Mouse (Mus musculus): ENCODE results near the gene Rmnd5a. TPM values are rescaled to one million over a fixed set of nuclear protein-coding genes. Genes with fewer than 3 reads are reported as not detected.

Gene Rmnd5a
- polyA plus RNA-seq, 1 experiment: 40.3 TPM

DNA sequence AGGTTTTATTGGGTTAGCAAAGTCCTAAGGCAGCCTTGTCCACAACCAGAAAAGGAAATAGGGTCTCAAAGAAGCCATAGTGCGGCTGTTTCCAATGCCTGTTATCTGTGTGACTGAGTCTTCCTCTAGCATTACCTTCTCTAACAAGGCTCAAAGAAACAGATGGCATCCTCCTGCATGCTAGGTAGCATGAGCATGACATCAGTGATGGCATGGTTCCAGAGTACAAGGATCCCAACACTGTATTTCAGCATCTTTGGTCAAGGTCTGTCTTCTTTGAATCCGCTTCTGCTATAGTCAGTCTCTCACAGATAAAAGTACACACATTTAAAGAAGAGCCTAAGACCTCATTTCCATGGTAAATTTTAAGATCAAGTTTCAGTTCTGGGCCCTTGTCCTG lies 49.9 kb downstream of the Rmnd5a start:
- no peak overlapping the region for H3K4me3 ChIP-seq (ENCODE audit: insufficient read depth, low read depth, low read length)
- WGBS: 83% methylated on average over 2 of the region's 2 CpGs
- no peaks in the 10 kb centered on the region for H3K27me3 ChIP-seq (replicated peaks; ENCODE audit: control insufficient read depth, insufficient read depth, low read length)
- TF ChIP-seq POLR2A (IDR thresholded peaks at IDR 0.05; ENCODE audit: low read depth, low read length): no peak
- no peak for TF ChIP-seq CTCF (conservative IDR thresholded peaks at IDR 0.05; ENCODE audit: insufficient read depth, insufficient read length, low read depth, low read length)
- H3K4me1 ChIP-seq (ENCODE audit: control insufficient read depth, insufficient read depth, low read length): no peaks in the 10 kb centered on the region
- peak; percentile 29 for DNase-seq
- peaks cover 2% of the 10 kb centered on the region for H3K36me3 ChIP-seq (ENCODE audit: control insufficient read depth, insufficient read depth, low read length)
- H3K27ac ChIP-seq (ENCODE audit: insufficient read depth, low read depth, low read length): no peak overlapping the region

DNA sequence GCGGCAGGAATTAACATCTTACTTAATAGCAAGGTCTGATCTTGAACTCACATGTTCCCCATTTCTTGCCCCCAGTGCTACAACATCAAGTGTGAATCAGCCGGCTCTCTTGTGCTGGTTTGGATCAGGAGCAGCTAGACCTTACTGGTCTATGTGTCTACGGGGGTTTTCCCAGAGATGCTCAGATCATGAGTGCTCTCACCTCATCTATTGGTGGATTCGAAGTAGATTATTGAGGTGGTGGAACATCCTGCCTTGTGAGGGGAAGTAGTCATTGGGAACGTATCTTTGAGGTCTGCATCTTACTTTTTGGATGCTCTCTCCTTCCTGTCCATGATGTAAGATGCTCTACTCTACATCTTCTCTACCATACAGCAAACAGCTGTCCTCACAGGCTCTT lies 58.8 kb downstream of the Rmnd5a start:
- no peak overlapping the region for H3K4me3 ChIP-seq (ENCODE audit: insufficient read depth, low read depth, low read length)
- H3K36me3 ChIP-seq (ENCODE audit: control insufficient read depth, insufficient read depth, low read length): no peaks in the 10 kb centered on the region
- TF ChIP-seq POLR2A (IDR thresholded peaks at IDR 0.05; ENCODE audit: low read depth, low read length) (no peak), CTCF (conservative IDR thresholded peaks at IDR 0.05; ENCODE audit: insufficient read depth, insufficient read length, low read depth, low read length) (no peak)
- H3K27ac ChIP-seq (ENCODE audit: insufficient read depth, low read depth, low read length): no peak overlapping the region
- WGBS: 91% methylated on average over 5 of the region's 5 CpGs
- no peak for DNase-seq
- no peaks in the 10 kb centered on the region for H3K27me3 ChIP-seq (replicated peaks; ENCODE audit: control insufficient read depth, insufficient read depth, low read length)
- H3K4me1 ChIP-seq (ENCODE audit: control insufficient read depth, insufficient read depth, low read length): no peaks in the 10 kb centered on the region

DNA sequence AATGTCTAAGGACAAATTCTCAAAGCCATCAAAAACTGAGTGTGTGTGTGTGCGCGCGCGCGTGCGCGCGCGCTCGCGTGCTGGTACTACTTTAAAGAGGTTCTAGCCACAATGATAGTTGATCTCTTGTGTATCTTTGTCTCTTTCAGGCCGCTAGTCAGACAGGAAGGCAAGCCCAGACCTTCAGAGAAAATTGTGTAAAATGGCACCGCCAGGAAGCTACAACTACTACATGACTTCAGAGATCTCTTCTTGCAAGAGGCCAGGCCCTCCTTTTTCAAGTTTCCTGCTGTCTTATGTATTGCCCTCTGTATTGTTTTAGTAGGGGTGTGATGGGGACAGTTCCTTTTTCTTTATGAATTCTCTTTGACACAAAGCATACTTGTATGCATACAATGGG lies 63.7 kb downstream of the Rmnd5a start:
- no peak for DNase-seq
- H3K36me3 ChIP-seq (ENCODE audit: control insufficient read depth, insufficient read depth, low read length): no peaks in the 10 kb centered on the region
- 97% methylated on average over 13 of the region's 13 CpGs for WGBS
- no peaks in the 10 kb centered on the region for H3K27me3 ChIP-seq (replicated peaks; ENCODE audit: control insufficient read depth, insufficient read depth, low read length)
- TF ChIP-seq CTCF (conservative IDR thresholded peaks at IDR 0.05; ENCODE audit: insufficient read depth, insufficient read length, low read depth, low read length) (no peak), POLR2A (IDR thresholded peaks at IDR 0.05; ENCODE audit: low read depth, low read length) (no peak)
- no peak overlapping the region for H3K27ac ChIP-seq (ENCODE audit: insufficient read depth, low read depth, low read length)
- no peaks in the 10 kb centered on the region for H3K4me1 ChIP-seq (ENCODE audit: control insufficient read depth, insufficient read depth, low read length)
- no peak overlapping the region for H3K4me3 ChIP-seq (ENCODE audit: insufficient read depth, low read depth, low read length)

DNA sequence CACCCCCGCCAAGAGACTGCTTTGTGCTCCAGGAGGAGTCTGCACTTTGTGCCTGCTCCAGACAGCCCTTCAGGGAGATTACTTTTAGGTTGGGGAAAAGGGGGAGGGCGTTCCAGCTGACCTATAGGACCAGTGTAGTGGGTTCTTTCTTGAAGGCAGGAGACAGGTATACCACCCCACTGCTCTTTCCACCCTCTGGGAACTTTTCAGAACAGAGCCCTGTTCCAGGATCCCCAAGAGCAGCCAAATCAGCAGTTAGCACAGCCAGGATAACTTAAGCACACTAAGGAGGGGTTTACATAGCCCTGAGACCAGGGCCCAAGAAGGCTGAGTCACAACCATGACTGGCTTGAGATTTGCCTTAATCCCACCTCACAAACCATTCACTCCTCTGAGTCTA lies 65.5 kb downstream of the Rmnd5a start:
- Histone ChIP-seq H3K36me3 (ENCODE audit: control insufficient read depth, insufficient read depth, low read length) (no peaks in the 10 kb centered on the region), H3K4me3 (ENCODE audit: insufficient read depth, low read depth, low read length) (no peak overlapping the region), H3K27me3 (replicated peaks; ENCODE audit: control insufficient read depth, insufficient read depth, low read length) (no peaks in the 10 kb centered on the region), H3K4me1 (ENCODE audit: control insufficient read depth, insufficient read depth, low read length) (no peaks in the 10 kb centered on the region), H3K27ac (ENCODE audit: insufficient read depth, low read depth, low read length) (no peak overlapping the region)
- TF ChIP-seq CTCF (conservative IDR thresholded peaks at IDR 0.05; ENCODE audit: insufficient read depth, insufficient read length, low read depth, low read length): no peak
- no peak for DNase-seq
- WGBS: 83% methylated on average over 2 of the region's 2 CpGs

DNA sequence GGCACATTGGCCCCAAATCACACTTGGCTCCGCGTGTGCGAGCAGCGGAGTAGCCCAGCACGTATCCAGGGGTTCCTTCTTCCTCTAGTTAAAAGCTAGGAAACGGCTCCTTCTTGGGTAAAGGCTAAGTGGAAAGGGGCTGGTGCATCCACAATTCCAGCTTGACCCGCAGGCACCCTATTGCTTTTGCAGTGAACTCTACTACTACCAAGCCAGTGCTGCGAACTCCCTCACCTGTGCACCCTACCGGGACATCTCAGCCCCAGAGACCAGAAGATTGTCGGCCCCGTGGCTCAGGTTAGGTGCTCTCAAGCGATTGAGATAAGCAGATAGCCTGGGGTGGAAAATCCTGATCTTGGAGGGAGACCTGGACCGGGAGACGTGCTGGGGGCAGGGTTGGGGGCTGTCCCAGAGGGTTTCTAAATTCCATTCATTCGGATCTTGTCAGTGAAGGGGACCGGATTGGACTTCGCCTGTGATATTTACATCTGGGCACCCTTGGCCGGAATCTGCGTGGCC lies 66.1 kb downstream of the Rmnd5a start:
- Histone ChIP-seq H3K4me3 (ENCODE audit: insufficient read depth, low read depth, low read length) (no peak overlapping the region), H3K27ac (ENCODE audit: insufficient read depth, low read depth, low read length) (no peak overlapping the region), H3K36me3 (ENCODE audit: control insufficient read depth, insufficient read depth, low read length) (no peaks in the 10 kb centered on the region), H3K27me3 (replicated peaks; ENCODE audit: control insufficient read depth, insufficient read depth, low read length) (no peaks in the 10 kb centered on the region), H3K4me1 (ENCODE audit: control insufficient read depth, insufficient read depth, low read length) (no peaks in the 10 kb centered on the region)
- TF ChIP-seq POLR2A (IDR thresholded peaks at IDR 0.05; ENCODE audit: low read depth, low read length) (no peak), CTCF (conservative IDR thresholded peaks at IDR 0.05; ENCODE audit: insufficient read depth, insufficient read length, low read depth, low read length) (no peak)
- DNase-seq: no peak
- 89% methylated on average over 19 of the region's 19 CpGs for WGBS

DNA sequence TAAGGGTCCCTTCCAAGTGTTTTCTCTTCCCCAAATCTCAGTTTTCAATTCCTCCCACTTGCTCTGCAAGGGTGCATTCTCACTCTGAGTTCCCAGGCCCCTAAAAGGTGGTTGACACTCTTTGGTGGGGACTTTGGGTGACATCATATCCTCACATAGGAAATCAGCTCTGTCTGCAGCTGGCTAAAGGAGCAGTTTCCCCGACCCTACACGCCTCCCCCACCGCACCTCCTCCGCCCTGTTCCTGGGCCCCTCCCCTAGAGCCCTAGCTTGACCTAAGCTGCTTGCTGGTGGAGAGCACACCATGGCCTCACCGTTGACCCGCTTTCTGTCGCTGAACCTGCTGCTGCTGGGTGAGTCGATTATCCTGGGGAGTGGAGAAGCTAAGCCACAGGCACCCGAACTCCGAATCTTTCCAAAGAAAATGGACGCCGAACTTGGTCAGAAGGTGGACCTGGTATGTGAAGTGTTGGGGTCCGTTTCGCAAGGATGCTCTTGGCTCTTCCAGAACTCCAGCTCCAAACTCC lies 67.1 kb downstream of the Rmnd5a start, which contains the start of gene Cd8a:
Gene Cd8a, plus strand, starts transcription at position 179 of the 527 bp plus-strand sequence.
- no peak for DNase-seq
- Histone ChIP-seq H3K27ac (ENCODE audit: insufficient read depth, low read depth, low read length) (no peak within 1 kb of the TSS), H3K4me1 (ENCODE audit: control insufficient read depth, insufficient read depth, low read length) (no peaks in the 10 kb centered on the region), H3K36me3 (ENCODE audit: control insufficient read depth, insufficient read depth, low read length) (no peaks in the 10 kb centered on the region), H3K4me3 (ENCODE audit: insufficient read depth, low read depth, low read length) (no peak within 1 kb of the TSS), H3K27me3 (replicated peaks; ENCODE audit: control insufficient read depth, insufficient read depth, low read length) (no peaks in the 10 kb centered on the region)
- no peak for TF ChIP-seq CTCF (conservative IDR thresholded peaks at IDR 0.05; ENCODE audit: insufficient read depth, insufficient read length, low read depth, low read length)
- WGBS: 66% methylated on average over 14 of the region's 14 CpGs

DNA sequence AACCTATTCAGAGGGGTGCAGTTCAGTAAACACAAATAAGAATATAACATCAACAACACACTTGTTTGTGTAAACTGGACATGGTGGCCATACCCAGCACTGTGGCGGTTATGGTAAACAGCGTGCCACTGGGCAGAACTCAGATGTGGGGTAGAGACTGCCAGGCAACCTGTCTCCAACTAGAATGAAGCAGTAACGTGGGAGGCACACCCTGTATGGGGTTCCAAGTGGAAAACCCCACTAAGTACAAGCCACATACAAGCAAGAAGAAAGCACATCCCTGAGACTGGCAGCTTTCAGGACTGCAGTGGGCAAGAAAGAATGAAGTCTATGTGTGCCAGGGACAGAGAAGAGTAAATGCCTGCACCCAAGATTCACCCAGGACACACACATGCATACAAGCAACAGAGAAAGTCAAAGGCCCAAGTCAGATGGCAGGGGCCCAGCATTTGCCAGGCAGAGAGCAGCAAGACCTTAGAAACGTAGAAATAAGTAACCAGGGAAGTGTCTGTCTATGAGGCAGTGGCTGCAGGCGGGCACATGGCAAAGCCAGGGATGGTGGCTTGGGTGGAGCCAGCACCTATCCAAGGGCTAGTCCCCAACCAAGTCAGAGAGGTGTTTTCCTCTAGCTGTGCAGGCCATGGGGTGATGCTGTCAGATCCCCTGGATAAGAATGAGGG lies 68.3 kb downstream of the Rmnd5a start:
- H3K36me3 ChIP-seq (ENCODE audit: control insufficient read depth, insufficient read depth, low read length): no peaks in the 10 kb centered on the region
- H3K27ac ChIP-seq (ENCODE audit: insufficient read depth, low read depth, low read length): no peak overlapping the region
- no peaks in the 10 kb centered on the region for H3K27me3 ChIP-seq (replicated peaks; ENCODE audit: control insufficient read depth, insufficient read depth, low read length)
- H3K4me1 ChIP-seq (ENCODE audit: control insufficient read depth, insufficient read depth, low read length): no peaks in the 10 kb centered on the region
- peak; percentile 23 for DNase-seq
- 80% methylated on average over 5 of the region's 5 CpGs for WGBS
- TF ChIP-seq CTCF (conservative IDR thresholded peaks at IDR 0.05; ENCODE audit: insufficient read depth, insufficient read length, low read depth, low read length) (no peak), POLR2A (IDR thresholded peaks at IDR 0.05; ENCODE audit: low read depth, low read length) (no peak)
- no peak overlapping the region for H3K4me3 ChIP-seq (ENCODE audit: insufficient read depth, low read depth, low read length)

Measured in kidney, adult 2 months (tissue).